Comparison of ENCODE assay signal across 7 mouse cellular contexts in the genomic region with DNA sequence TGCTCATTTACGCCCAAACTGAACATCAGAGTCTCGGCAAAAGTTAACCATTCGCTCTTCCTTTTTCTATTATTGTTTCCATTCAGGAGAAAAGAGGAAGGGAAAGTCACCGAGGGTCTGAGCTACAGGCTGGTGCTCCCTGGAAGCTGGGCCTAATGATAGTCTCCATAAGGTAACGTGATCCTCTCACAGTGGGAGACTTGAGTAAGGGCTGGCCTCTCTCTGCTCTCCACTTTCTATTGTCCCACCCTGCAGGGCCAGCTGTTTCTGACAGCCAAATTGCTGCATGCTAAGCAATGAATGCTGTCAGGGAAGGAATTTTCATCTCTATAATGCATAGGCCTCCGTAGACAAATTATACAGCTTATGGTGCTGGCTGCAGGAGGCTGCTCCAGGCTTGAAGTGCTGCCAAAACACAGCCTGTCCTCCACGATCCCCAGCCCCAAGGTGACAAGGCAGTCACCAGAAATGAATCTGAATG. TPM values are rescaled to one million over a fixed set of nuclear protein-coding genes. Genes with fewer than 3 reads are reported as not detected.
DNase-seq lines count a peak whose midpoint lies in the region; ATAC-seq and TF ChIP-seq lines count a peak whose summit lies in the region.

No protein-coding gene starts in this region.

- H3K4me1 ChIP-seq in E14TG2a.4 (replicated peaks; ENCODE audit: low read depth, low read length): peaks cover 59% of the 10 kb centered on the region
- H3K4me1 ChIP-seq in embryonic fibroblast, embryonic 13.5 days (ENCODE audit: control insufficient read depth, insufficient read depth, low read length): peaks cover 8% of the 10 kb centered on the region; the same call in 1 of the 2 replicates
- H3K4me1 ChIP-seq in intestine, embryonic 14.5 days (replicated peaks; ENCODE audit: control insufficient read depth, insufficient read depth, low read length): peaks cover 43% of the 10 kb centered on the region

- 31% methylated on average over 7 of the region's 7 CpGs for WGBS in intestine, embryonic 14.5 days

- no peaks in the 10 kb centered on the region for H3K36me3 ChIP-seq in E14TG2a.4 (ENCODE audit: insufficient read depth, low read length)
- H3K36me3 ChIP-seq in intestine, embryonic 14.5 days (ENCODE audit: control insufficient read depth, insufficient read depth, low read length): peaks cover 10% of the 10 kb centered on the region

- TF ChIP-seq CTCF in E14TG2a.4 (conservative IDR thresholded peaks at IDR 0.05; ENCODE audit: low read length): no peak
- TF ChIP-seq CTCF in embryonic fibroblast, embryonic 13.5 days (IDR thresholded peaks at IDR 0.05; ENCODE audit: borderline replicate concordance, insufficient read depth, low read length): no peak

- no peaks in the 10 kb centered on the region for H3K9me3 ChIP-seq in E14TG2a.4 (ENCODE audit: low read length)
- H3K9me3 ChIP-seq in intestine, embryonic 14.5 days (ENCODE audit: control insufficient read depth, low read length): no peaks in the 10 kb centered on the region

- TF ChIP-seq POLR2A in embryonic fibroblast, embryonic 13.5 days (IDR thresholded peaks at IDR 0.05; ENCODE audit: low read depth, low read length): no peak

- no peaks in the 10 kb centered on the region for H3K27me3 ChIP-seq in E14TG2a.4 (ENCODE audit: insufficient read depth, low read length)
- no peaks in the 10 kb centered on the region for H3K27me3 ChIP-seq in intestine, embryonic 14.5 days (replicated peaks; ENCODE audit: control insufficient read depth, insufficient read depth, low read length)

- H3K9ac ChIP-seq in intestine, embryonic 14.5 days (ENCODE audit: low read length): no peak overlapping the region

- DNase-seq in adrenal gland, postnatal 36 days: peak; percentile 43 to 51
- peak; percentile 59 for DNase-seq in intestine, embryonic 14.5 days (ENCODE audit: low spot score)
- DNase-seq in neural tube, embryonic 10.5 days (ENCODE audit: extremely low spot score, low spot score): peak; percentile 53
- no peak for DNase-seq in thymus, postnatal 0 days (ENCODE audit: low spot score)
- DNase-seq in kidney, adult 18-20 months: no peak

- H3K4me2 ChIP-seq in intestine, embryonic 14.5 days (ENCODE audit: low read length): no peak overlapping the region; the same call in 1 of the 2 replicates

- H3K4me3 ChIP-seq in E14TG2a.4 (replicated peaks; ENCODE audit: low read length): peak overlapping the region; percentile 21; the same call in 1 of the 2 replicates
- no peak overlapping the region for H3K4me3 ChIP-seq in embryonic fibroblast, embryonic 13.5 days (ENCODE audit: insufficient read depth, low read length)
- no peak overlapping the region for H3K4me3 ChIP-seq in intestine, embryonic 14.5 days (ENCODE audit: low read depth, low read length)

- ATAC-seq in intestine, embryonic 14.5 days (replicated peaks; ENCODE audit: low FRiP score, low TSS enrichment, low read depth): no peak

- H3K27ac ChIP-seq in embryonic fibroblast, embryonic 13.5 days (ENCODE audit: insufficient read depth, low read length): peak overlapping the region; percentile 14
- peak overlapping the region; percentile 65 for H3K27ac ChIP-seq in intestine, embryonic 14.5 days (ENCODE audit: low read depth)

RNA-seq across cellular contexts. Expression of a gene that starts 33.4 kb away (rescaled TPM):
- total RNA-seq in adrenal gland, postnatal 36 days (2021): 100 to 1,000 TPM in 1 of 2 experiments, 10 to 100 TPM in 1; 36.5 to 140 TPM
- polyA plus RNA-seq in embryonic fibroblast, embryonic 13.5 days (2011; ENCODE audit: insufficient read length, low read depth, missing spikeins): 47.6 and 57.1 TPM in 2 replicates
- 8.0 and 8.2 TPM in 2 replicates for polyA plus RNA-seq in intestine, embryonic 14.5 days (2014; fragmentation: Nextera tagmentation; extraction: Ambion mirVana)
- polyA plus RNA-seq in thymus, postnatal 0 days (2015; fragmentation: Nextera tagmentation; extraction: Ambion mirVana): 0.95 and 1.5 TPM in 2 replicates

RNA-seq across cellular contexts. Expression of a gene that starts 33.5 kb away (rescaled TPM):
- 10 to 100 TPM; 12.5 to 16.0 TPM for total RNA-seq in adrenal gland, postnatal 36 days (2021)
- polyA plus RNA-seq in embryonic fibroblast, embryonic 13.5 days (2011; ENCODE audit: insufficient read length, low read depth, missing spikeins): 4.1 and 6.2 TPM in 2 replicates
- polyA plus RNA-seq in intestine, embryonic 14.5 days (2014; fragmentation: Nextera tagmentation; extraction: Ambion mirVana): 9.0 and 9.1 TPM in 2 replicates
- polyA plus RNA-seq in thymus, postnatal 0 days (2015; fragmentation: Nextera tagmentation; extraction: Ambion mirVana): 1.3 and 1.7 TPM in 2 replicates

Comparison
In these comparisons a context has a peak if more than half of its experiments do, and no peak if none do; other contexts are left out.
1. DNase-seq: peak in adrenal gland, postnatal 36 days (2 of 2), intestine, embryonic 14.5 days (single experiment) and neural tube, embryonic 10.5 days (single experiment); none in thymus, postnatal 0 days (single experiment) and kidney, adult 18-20 months (single experiment).